Mouse (Mus musculus): ENCODE measurements around the gene Il21r. TPM values are rescaled to one million over a fixed set of nuclear protein-coding genes. Genes with fewer than 3 reads are reported as not detected.

The Il21r gene
- 1.8 TPM for polyA plus RNA-seq (2014; fragmentation: Illumina TruSeq; extraction: RNeasy Lipid Tissue Mini Kit (QIAGEN cat#74804); ENCODE audit: low read depth, low replicate concordance)

DNA sequence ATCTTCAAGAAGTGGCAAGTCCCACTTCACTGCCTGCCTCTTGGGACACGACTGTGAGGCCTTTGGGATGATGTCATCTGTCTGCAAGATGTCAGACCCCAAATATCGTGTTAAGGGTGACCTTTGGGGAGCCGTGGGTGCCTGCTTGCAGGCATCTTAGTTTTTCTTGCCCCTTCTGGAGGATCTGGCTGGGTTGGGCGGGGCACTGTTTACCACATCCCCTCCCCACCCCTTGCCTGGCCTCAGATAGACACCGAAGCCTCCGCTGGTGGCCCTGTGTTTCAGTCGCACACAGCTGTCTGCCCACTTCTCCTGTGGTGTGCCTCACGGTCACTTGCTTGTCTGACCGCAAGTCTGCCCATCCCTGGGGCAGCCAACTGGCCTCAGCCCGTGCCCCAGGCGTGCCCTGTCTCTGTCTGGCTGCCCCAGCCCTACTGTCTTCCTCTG lies at the start of gene Il21r:
Gene Il21r (plus strand): TSS at position 245 of the 447 bp plus-strand sequence.

Other genes with a start within 250 kb of the Il21r start
- 3.2 TPM for gene Kdm8, start 158.8 kb upstream of the Il21r start, polyA plus RNA-seq (2014; fragmentation: Illumina TruSeq; extraction: RNeasy Lipid Tissue Mini Kit (QIAGEN cat#74804); ENCODE audit: low read depth, low replicate concordance)
- gene Nsmce1, start 111.8 kb upstream of the Il21r start, polyA plus RNA-seq (2014; fragmentation: Illumina TruSeq; extraction: RNeasy Lipid Tissue Mini Kit (QIAGEN cat#74804); ENCODE audit: low read depth, low replicate concordance) = 40.6 TPM
- gene Il4ra, start 51.3 kb upstream of the Il21r start, polyA plus RNA-seq (2014; fragmentation: Illumina TruSeq; extraction: RNeasy Lipid Tissue Mini Kit (QIAGEN cat#74804); ENCODE audit: low read depth, low replicate concordance) = 41.0 TPM
- gene Gtf3c1, start 104.4 kb downstream of the Il21r start, polyA plus RNA-seq (2014; fragmentation: Illumina TruSeq; extraction: RNeasy Lipid Tissue Mini Kit (QIAGEN cat#74804); ENCODE audit: low read depth, low replicate concordance) = 24.2 TPM
- 11.4 TPM for gene D430042O09Rik, start 104.5 kb downstream of the Il21r start, polyA plus RNA-seq (2014; fragmentation: Illumina TruSeq; extraction: RNeasy Lipid Tissue Mini Kit (QIAGEN cat#74804); ENCODE audit: low read depth, low replicate concordance)

Data from adipose tissue, adult 10 weeks (tissue).